Comparison of ENCODE assay signal across 8 mouse cellular contexts in the genomic region with DNA sequence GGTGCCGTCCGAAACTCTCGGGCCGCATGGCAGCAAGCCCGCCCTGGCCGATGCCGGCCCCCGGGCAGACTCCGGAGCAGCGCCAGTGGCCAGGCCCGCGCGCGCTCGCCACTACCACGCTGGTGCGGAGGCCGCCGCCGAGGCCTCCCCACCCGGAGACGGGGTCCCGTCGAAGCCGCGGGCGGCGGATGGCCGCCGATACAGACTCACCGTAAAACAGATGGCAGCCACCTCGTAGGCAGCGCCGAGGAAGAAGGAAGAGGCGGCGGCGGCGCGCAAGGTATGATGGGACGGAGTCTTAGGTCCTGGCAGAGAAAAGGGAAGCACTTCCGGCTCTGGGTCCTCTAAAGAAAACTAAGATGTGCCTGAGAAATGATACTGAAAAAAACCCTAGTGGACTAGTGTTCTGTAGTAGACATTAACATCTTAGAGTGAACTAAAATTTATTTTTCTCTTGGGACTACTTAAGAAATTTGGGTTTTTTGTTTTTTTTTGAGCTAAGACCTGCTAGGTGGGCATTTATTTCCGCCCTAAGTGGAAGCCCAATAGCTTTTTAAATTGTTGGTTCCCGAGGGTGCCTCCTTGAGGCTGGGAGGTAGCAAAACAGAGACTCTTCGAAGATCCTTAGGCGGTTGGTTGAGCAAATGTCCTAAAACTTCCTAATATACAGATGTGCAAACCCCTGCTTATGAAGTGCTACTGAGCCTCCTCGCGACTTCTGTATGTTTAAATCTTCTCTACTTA. TPM values are rescaled to one million over a fixed set of nuclear protein-coding genes. Genes with fewer than 3 reads are reported as not detected.
A peak's percentile ranks its signal among the peaks of the same experiment; 100 is the strongest.
DNase-seq lines count a peak whose midpoint lies in the region; ATAC-seq lines count a peak whose summit lies in the region.

Gene Rpl32 (minus strand): TSS at position 260 of the 744 bp plus-strand sequence.

- peak within 1 kb of the TSS; percentile 97 for H3K27ac ChIP-seq in forebrain, embryonic 14.5 days (ENCODE audit: low read depth, low read length)
- peak within 1 kb of the TSS; percentile 95 for H3K27ac ChIP-seq in neural tube, embryonic 15.5 days (replicated peaks)

- 1% methylated on average over 47 of the region's 47 CpGs for WGBS in forebrain, embryonic 14.5 days
- under 1% methylated on average over 47 of the region's 47 CpGs for WGBS in neural tube, embryonic 15.5 days

- peak within 1 kb of the TSS; percentile 93 for H3K4me3 ChIP-seq in forebrain, embryonic 14.5 days (ENCODE audit: low read depth, low read length)
- peak within 1 kb of the TSS; percentile 90 for H3K4me3 ChIP-seq in neural tube, embryonic 15.5 days (replicated peaks)

- H3K27me3 ChIP-seq in forebrain, embryonic 14.5 days (replicated peaks; ENCODE audit: control insufficient read depth, insufficient read depth, low read length) = no peaks in the 10 kb centered on the region
- H3K27me3 ChIP-seq in neural tube, embryonic 15.5 days (replicated peaks) = no peaks in the 10 kb centered on the region

- intact Hi-C loops in heart, postnatal 14 days (cut with DNase I) = loop anchor here (5.0 kb wide), 1 partner anchor 206 kb away; the partner anchor contains the start of gene Mkrn2

- H3K9ac ChIP-seq in forebrain, embryonic 14.5 days (ENCODE audit: low read length) = peak within 1 kb of the TSS; percentile 99
- H3K9ac ChIP-seq in neural tube, embryonic 15.5 days (replicated peaks) = peak within 1 kb of the TSS; percentile 93

- H3K4me1 ChIP-seq in forebrain, embryonic 14.5 days (ENCODE audit: control insufficient read depth, insufficient read depth, low read length) = peaks cover 12% of the 10 kb centered on the region
- peaks cover 29% of the 10 kb centered on the region for H3K4me1 ChIP-seq in neural tube, embryonic 15.5 days

- peaks cover 39% of the 10 kb centered on the region for H3K36me3 ChIP-seq in forebrain, embryonic 14.5 days (ENCODE audit: control insufficient read depth, insufficient read depth, low read length)
- peaks cover 37% of the 10 kb centered on the region for H3K36me3 ChIP-seq in neural tube, embryonic 15.5 days

- DNase-seq in ES-CJ7 (ENCODE audit: low read depth, low spot score) = peak; percentile 92
- DNase-seq in cerebellum, adult 11 months = peak; percentile 81
- peak; percentile 95 for DNase-seq in forebrain, embryonic 14.5 days (ENCODE audit: low spot score)
- DNase-seq in heart, postnatal 14 days = peak; percentile 84 to 86
- peak; percentile 88 for DNase-seq in layer of hippocampus, adult 11-12 months (ENCODE audit: low spot score)
- DNase-seq in lung, adult 18-20 months = peak; percentile 86
- peak; percentile 89 for DNase-seq in testis, postnatal 14 days (ENCODE audit: low spot score)

- ATAC-seq in forebrain, embryonic 14.5 days = peak; percentile 91
- ATAC-seq in neural tube, embryonic 15.5 days (ENCODE audit: low FRiP score) = peak; percentile 89

- peak within 1 kb of the TSS; percentile 84 for H3K4me2 ChIP-seq in forebrain, embryonic 14.5 days (ENCODE audit: low read length)
- H3K4me2 ChIP-seq in neural tube, embryonic 15.5 days = peak within 1 kb of the TSS; percentile 87

- no peaks in the 10 kb centered on the region for H3K9me3 ChIP-seq in forebrain, embryonic 14.5 days (replicated peaks; ENCODE audit: control insufficient read depth, low read length)
- H3K9me3 ChIP-seq in neural tube, embryonic 15.5 days (replicated peaks) = no peaks in the 10 kb centered on the region

RNA-seq across cellular contexts. Expression of gene Rpl32, which starts in this region (rescaled TPM):
- 1,359 and 1,743 TPM in 2 replicates for polyA plus RNA-seq in forebrain, embryonic 14.5 days (2014; fragmentation: Nextera tagmentation; extraction: Ambion mirVana)
- total RNA-seq in heart, postnatal 14 days (2021) = 100 to 1,000 TPM; 618 to 675 TPM
- 1,019 and 1,216 TPM in 2 replicates for polyA plus RNA-seq in neural tube, embryonic 15.5 days (2015; fragmentation: Nextera tagmentation; extraction: Ambion mirVana)

Comparison
In these comparisons a context has a peak if more than half of its experiments do, and no peak if none do; other contexts are left out.
1. Peak in every context shown above with its lines: DNase-seq, ATAC-seq, H3K4me3 ChIP-seq and H3K27ac ChIP-seq.